Mouse (Mus musculus) neutrophil, adult 5-6 weeks (primary cell): ENCODE results near the gene F5. TPM values are rescaled to one million over a fixed set of nuclear protein-coding genes. Genes with fewer than 3 reads are reported as not detected.

ENCODE experiments used
- ATAC-seq: fragments of 151-379, 151-347 bp; 2 replicates; pipeline ENCODE4 v1.8.0; 2017; ENCODE audit warnings: mild to moderate bottlenecking, moderate TSS enrichment; ENCODE audit not compliant: insufficient number of reproducible peaks, poor library complexity, low FRiP score, severe bottlenecking; ENCODE audit errors: extremely low read depth
- total RNA-seq: library from RNA; stranded (forward); fragments of 200-1000 nt; gene quantifications from 2 replicates; pipeline ENCODE4 v1.2.3, GENCODE M21; 2017

The F5 gene
- total RNA-seq, 1 experiment from 2014 or later, result 23.7 TPM

GRCm38 (mm10) chr1:164152836-164153235, 1.2 kb downstream of the F5 start:
- ATAC-seq, result peak; percentile 29; the same call in 1 of the 2 replicates

- no peak for ATAC-seq
These were observed 3.3 kb downstream of the F5 start for GRCm38 (mm10) chr1:164154983-164155382.

GRCm38 (mm10) chr1:164158571-164158970, 6.9 kb downstream of the F5 start:
- no peak for ATAC-seq

- no peak for ATAC-seq
These were observed 8.1 kb downstream of the F5 start for GRCm38 (mm10) chr1:164159781-164160180.

- ATAC-seq, result no peak
These were observed 11.1 kb downstream of the F5 start for GRCm38 (mm10) chr1:164162745-164163144.

- no peak for ATAC-seq
These were observed 17.2 kb downstream of the F5 start for GRCm38 (mm10) chr1:164168818-164169217.

GRCm38 (mm10) chr1:164170434-164170833, 18.8 kb downstream of the F5 start:
- no peak for ATAC-seq

GRCm38 (mm10) chr1:164173145-164173544, 21.5 kb downstream of the F5 start:
- 0 out of 2 replicates have a peak, but pooled peaks have one; percentile 19 for ATAC-seq

- ATAC-seq, result no peak
These were observed 25.2 kb downstream of the F5 start for GRCm38 (mm10) chr1:164176856-164177255.

GRCm38 (mm10) chr1:164178429-164178828, 26.8 kb downstream of the F5 start:
- ATAC-seq, result no peak

GRCm38 (mm10) chr1:164184142-164184870, 32.7 kb downstream of the F5 start:
- peak; percentile 94 for ATAC-seq

GRCm38 (mm10) chr1:164184871-164185223, 33.2 kb downstream of the F5 start:
- ATAC-seq, result no peak

GRCm38 (mm10) chr1:164185316-164185715, 33.7 kb downstream of the F5 start:
- no peak for ATAC-seq

- no peak for ATAC-seq
These were observed 35.4 kb downstream of the F5 start for GRCm38 (mm10) chr1:164187002-164187560.

GRCm38 (mm10) chr1:164199551-164199950, 47.9 kb downstream of the F5 start:
- no peak for ATAC-seq

GRCm38 (mm10) chr1:164208437-164208836, 56.8 kb downstream of the F5 start:
- no peak for ATAC-seq

- no peak for ATAC-seq
These were observed 59.3 kb downstream of the F5 start for GRCm38 (mm10) chr1:164210899-164211298.

GRCm38 (mm10) chr1:164212686-164213085, 61.0 kb downstream of the F5 start:
- ATAC-seq, result no peak

GRCm38 (mm10) chr1:164214190-164214589, 62.6 kb downstream of the F5 start:
- no peak for ATAC-seq

GRCm38 (mm10) chr1:164215097-164215496, 63.5 kb downstream of the F5 start:
- ATAC-seq, result no peak

- ATAC-seq, result no peak
These were observed 63.9 kb downstream of the F5 start for GRCm38 (mm10) chr1:164215540-164215939.
